Mouse (Mus musculus) embryonic facial prominence, embryonic 12.5 days (tissue): Measurements from ENCODE around the gene Slc12a1. TPM values are rescaled to one million over a fixed set of nuclear protein-coding genes. Genes with fewer than 3 reads are reported as not detected.

ENCODE experiments used
- ATAC-seq: fragments of 200-750 bp; cut with Nextera tagmentation; 2 replicates; pipeline ENCODE4 v1.8.0; 2017; ENCODE audit not compliant: insufficient number of reproducible peaks, insufficient read depth, low FRiP score, low TSS enrichment
- H3K27ac ChIP-seq: fragments of 300-500 bp; sonication (generic); 2 replicates; pipeline ENCODE4 v1.5.1; 2016; ENCODE audit warnings: mild to moderate bottlenecking
- H3K27me3 ChIP-seq: fragments of 300-500 bp; sonication (generic); 2 replicates; pipeline ENCODE4 v1.6.1; 2016; ENCODE audit warnings: mild to moderate bottlenecking, moderate library complexity
- H3K36me3 ChIP-seq: fragments of 300-500 bp; sonication (generic); 2 replicates; pipeline ENCODE4 v1.6.1; 2016; ENCODE audit warnings: mild to moderate bottlenecking
- H3K4me1 ChIP-seq: fragments of 300-500 bp; sonication (generic); 2 replicates; pipeline ENCODE4 v1.6.1; 2016
- H3K4me2 ChIP-seq: fragments of 300-500 bp; sonication (generic); replicated peaks from 2 replicates; pipeline ENCODE4 v1.6.1; 2016; ENCODE audit warnings: mild to moderate bottlenecking, moderate library complexity
- H3K4me3 ChIP-seq: fragments of 300-500 bp; sonication (generic); 2 replicates; pipeline ENCODE4 v1.5.1; 2016; ENCODE audit warnings: mild to moderate bottlenecking
- H3K9ac ChIP-seq: fragments of 300-500 bp; sonication (generic); 2 replicates; pipeline ENCODE4 v1.6.1; 2016; ENCODE audit warnings: mild to moderate bottlenecking, moderate library complexity
- H3K9me3 ChIP-seq: fragments of 300-500 bp; sonication (generic); 2 replicates; pipeline ENCODE4 v1.6.1; 2016; ENCODE audit warnings: mild to moderate bottlenecking, moderate library complexity
- WGBS: fragments of 180-500 bp; shearing (Covaris S2); methylation state at CpG from one replicate; pipeline ENCODE4 v1.1.7; 2016; 5-methylcytosine and 5-hydroxymethylcytosine counted together
- polyA plus RNA-seq: library from polyadenylated mRNA; unstranded; fragments of >200 nt; fragmentation: Nextera tagmentation; extraction: Ambion mirVana; gene quantifications from 2 replicates; pipeline ENCODE4 v1.2.1, GENCODE M21; 2016

Gene Slc12a1
- polyA plus RNA-seq, 1 experiment from 2014 or later: 0.04 TPM

DNA sequence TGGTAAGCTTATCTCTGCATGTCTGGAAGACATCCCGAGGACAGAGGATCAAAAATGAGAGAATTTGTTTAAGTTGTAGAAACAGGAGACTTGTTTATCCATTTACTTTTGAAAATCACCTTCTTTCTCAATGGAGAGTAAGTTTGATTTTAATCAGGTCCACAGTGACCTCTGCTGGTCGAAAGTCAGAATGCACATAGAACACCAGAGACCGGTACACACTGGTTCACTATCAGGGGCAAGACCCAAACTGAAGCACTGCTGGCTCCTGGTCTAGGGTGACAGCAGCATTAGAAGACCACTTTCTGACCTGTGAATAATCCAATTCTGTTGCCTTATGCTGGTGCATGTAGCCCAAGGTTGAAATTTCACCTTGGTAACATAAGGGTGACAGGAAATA lies 62.3 kb downstream of the Slc12a1 start:
- Histone ChIP-seq H3K27me3 (no peaks in the 10 kb centered on the region), H3K4me2 (no peak overlapping the region), H3K9me3 (no peaks in the 10 kb centered on the region), H3K4me1 (peaks cover 12% of the 10 kb centered on the region; the same call in 1 of the 2 replicates), H3K36me3 (no peaks in the 10 kb centered on the region), H3K4me3 (no peak overlapping the region), H3K9ac (no peak overlapping the region), H3K27ac (no peak overlapping the region)
- WGBS: 6% methylated on average over 3 of the region's 3 CpGs
- no peak for ATAC-seq

DNA sequence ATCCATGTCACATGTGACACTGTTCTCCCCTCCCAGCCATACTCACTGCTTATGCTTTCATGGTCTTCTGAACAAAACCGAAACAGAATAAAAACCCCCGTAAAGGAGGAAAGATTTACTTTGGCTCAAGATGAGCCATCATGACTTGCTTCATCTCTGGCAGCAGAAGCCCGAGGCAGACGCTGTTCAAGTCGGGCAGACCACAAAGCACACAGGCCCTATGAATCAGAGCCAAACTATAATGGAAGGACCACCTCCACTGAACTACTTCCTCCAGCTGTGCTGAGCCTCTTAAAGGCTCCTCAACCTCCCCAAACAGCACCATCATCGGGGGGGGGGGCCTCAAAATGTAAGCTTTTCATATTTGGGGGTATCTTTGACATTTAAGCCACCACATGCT lies 65.0 kb downstream of the Slc12a1 start:
- Histone ChIP-seq H3K27me3 (no peaks in the 10 kb centered on the region), H3K9me3 (no peaks in the 10 kb centered on the region), H3K4me3 (no peak overlapping the region), H3K27ac (no peak overlapping the region), H3K4me2 (no peak overlapping the region), H3K36me3 (no peaks in the 10 kb centered on the region), H3K9ac (no peak overlapping the region), H3K4me1 (peaks cover under 1% of the 10 kb centered on the region; the same call in 1 of the 2 replicates)
- ATAC-seq: no peak
- 72% methylated on average over 6 of the region's 6 CpGs for WGBS

DNA sequence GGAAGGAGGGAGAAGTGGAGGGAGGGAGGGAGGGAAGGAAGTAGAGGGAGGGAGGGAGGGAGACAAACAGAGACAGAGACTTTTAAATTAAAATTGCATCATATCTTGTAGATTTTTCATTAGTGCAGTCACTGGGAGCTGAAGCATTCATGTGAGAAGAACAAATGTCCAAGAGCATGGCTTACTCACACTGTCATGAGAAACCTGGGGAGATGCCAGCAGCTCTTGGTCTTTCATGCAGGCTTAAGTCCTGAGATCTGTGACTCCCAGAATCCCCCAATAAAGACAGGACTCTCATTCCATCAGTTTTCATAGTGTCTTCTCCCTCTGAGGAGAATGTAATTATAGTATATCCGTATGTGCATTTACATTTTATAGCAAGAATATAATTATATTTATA lies 66.3 kb downstream of the Slc12a1 start:
- WGBS: 79% methylated on average over 1 of the region's 1 CpGs
- Histone ChIP-seq H3K4me3 (no peak overlapping the region), H3K27ac (no peak overlapping the region), H3K9me3 (no peaks in the 10 kb centered on the region), H3K27me3 (no peaks in the 10 kb centered on the region), H3K4me1 (no peaks in the 10 kb centered on the region), H3K4me2 (no peak overlapping the region), H3K36me3 (no peaks in the 10 kb centered on the region), H3K9ac (no peak overlapping the region)
- ATAC-seq: no peak

DNA sequence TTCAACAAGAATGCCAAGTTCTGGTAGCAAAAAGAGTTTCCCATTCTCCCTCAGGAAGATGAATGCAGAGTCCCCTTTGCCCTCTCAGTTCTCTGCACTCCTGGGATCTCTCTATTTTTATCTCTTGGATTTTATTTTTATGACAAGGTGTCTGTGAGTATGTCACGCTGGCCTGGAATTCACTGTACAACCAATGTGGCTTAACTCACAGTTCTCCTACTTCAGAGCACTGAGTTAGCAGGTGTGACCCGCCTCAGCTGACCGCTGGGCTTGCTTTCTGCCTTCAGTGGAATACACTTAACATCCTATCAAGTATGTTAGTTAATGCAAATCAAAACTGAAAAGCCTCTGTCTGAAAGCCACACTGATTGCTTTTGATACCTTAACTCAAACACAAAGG lies 67.0 kb downstream of the Slc12a1 start:
- H3K27ac ChIP-seq: no peak overlapping the region
- no peaks in the 10 kb centered on the region for H3K27me3 ChIP-seq
- no peak overlapping the region for H3K4me3 ChIP-seq
- no peak for ATAC-seq
- H3K4me2 ChIP-seq: no peak overlapping the region
- H3K36me3 ChIP-seq: no peaks in the 10 kb centered on the region
- WGBS: 87% methylated on average over 3 of the region's 3 CpGs
- H3K9ac ChIP-seq: no peak overlapping the region
- H3K4me1 ChIP-seq: no peaks in the 10 kb centered on the region
- H3K9me3 ChIP-seq: no peaks in the 10 kb centered on the region

DNA sequence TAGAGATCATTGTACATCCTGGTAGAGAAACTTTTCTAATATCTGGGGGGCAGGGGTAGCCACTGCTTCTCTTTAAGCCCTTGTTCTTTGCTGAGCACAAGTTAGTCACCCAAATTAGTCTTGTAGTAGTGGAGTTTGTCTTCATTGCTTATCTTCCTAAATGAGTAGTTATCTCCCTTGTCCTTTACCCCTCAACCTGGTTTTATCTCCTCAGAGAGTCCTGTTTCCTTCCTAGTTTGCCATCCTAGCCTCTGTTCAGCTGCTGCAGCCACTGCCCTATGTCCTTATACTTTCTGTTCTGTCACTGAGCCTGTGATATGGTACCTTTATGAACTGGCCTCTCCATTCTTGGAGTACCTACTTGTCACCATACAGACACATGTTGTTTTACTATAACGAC lies 69.4 kb downstream of the Slc12a1 start:
- Histone ChIP-seq H3K36me3 (no peaks in the 10 kb centered on the region), H3K4me2 (no peak overlapping the region), H3K4me1 (no peaks in the 10 kb centered on the region), H3K9ac (no peak overlapping the region), H3K27me3 (no peaks in the 10 kb centered on the region), H3K4me3 (no peak overlapping the region), H3K9me3 (no peaks in the 10 kb centered on the region), H3K27ac (no peak overlapping the region)
- no peak for ATAC-seq
- WGBS: 85% methylated on average over 1 of the region's 1 CpGs

DNA sequence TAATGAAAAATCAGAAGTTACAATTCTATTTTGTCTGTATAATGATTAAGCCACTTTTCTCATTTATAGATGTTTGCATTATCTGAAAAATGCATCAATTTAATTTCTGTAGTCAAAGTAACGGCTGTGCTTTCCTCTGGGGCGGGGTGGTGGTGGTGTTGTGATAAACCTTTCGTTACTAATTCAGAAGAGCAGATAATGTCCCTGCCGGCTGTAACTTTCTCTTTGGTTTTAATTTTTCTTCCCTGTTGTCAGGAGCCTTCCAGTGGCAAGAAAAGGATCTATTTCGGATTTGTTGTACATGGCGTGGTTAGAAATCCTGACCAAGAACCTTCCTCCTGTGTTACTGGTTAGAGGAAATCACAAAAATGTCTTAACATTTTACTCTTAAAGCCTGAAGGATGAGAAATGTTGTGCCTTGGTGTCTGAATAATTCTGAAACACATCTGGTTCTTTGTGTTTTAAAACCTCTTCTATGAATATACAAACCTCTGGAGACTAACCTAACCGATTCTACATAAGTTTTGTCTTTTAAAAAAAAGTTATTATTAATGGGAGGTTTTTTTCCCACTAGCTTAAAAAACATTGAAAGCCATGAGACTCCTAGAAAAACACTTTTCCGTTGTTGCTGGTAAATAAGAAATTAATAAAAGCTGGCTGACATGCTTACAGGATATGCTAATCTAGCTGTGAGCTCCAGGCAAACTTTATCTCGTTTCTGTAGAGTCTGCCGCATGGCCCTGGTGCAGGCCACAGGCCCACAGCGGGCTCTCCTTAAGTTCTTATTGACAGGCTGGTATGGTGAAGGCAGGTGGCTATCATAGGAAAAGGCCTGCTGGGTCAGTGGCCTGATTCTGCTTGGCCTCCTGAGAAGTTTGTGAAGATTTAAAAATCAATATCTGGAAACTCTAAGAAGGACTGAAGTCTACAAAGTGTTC lies 76.4 kb downstream of the Slc12a1 start:
- Histone ChIP-seq H3K4me3 (no peak overlapping the region), H3K9ac (no peak overlapping the region), H3K4me1 (no peaks in the 10 kb centered on the region), H3K4me2 (no peak overlapping the region), H3K27me3 (no peaks in the 10 kb centered on the region), H3K27ac (no peak overlapping the region), H3K9me3 (no peaks in the 10 kb centered on the region), H3K36me3 (no peaks in the 10 kb centered on the region)
- WGBS: 81% methylated on average over 11 of the region's 11 CpGs
- no peak for ATAC-seq

DNA sequence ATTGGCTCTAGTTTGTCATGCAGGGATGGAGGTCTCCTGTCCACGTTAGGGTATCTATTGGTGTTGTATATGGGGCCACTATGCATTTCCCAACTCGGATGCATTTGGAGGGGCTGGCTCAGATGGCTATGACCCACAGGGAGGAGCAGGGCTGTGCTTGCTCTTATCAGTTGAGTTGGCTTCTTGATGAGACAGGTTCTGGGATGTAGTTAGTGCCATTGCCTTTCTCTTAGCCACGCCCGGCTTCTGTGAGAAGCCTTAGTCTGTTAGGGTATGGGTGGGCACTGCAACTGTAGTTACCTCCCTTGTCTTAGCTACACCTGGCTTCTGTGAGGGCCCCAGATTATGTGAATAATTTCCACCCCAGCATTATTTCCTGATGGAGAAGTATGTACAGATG lies 79.9 kb downstream of the Slc12a1 start:
- WGBS: 86% methylated on average over 4 of the region's 4 CpGs
- Histone ChIP-seq H3K27me3 (no peaks in the 10 kb centered on the region), H3K4me3 (no peak overlapping the region), H3K4me2 (no peak overlapping the region), H3K27ac (no peak overlapping the region), H3K9ac (no peak overlapping the region), H3K9me3 (no peaks in the 10 kb centered on the region), H3K4me1 (no peaks in the 10 kb centered on the region), H3K36me3 (no peaks in the 10 kb centered on the region)
- no peak for ATAC-seq

DNA sequence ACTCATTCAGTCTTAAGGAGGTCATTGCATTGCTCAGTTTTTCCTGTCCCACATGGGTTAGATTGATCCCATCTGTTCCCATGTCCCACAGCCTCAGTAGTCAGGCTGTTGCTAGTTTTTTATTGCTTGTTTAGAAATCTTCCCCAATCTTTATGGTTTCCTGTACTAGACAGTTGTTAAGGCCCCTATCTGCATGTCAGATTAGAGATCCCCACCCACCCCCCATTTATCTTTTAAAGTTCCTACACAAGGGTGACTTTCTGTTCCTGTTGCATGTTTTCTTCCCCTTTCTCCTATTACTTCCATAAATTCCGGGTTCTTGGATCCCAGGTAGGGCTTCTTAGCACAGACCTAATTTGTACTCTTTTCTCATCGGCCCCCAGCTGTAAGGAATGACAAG lies 81.2 kb downstream of the Slc12a1 start:
- Histone ChIP-seq H3K9me3 (no peaks in the 10 kb centered on the region), H3K36me3 (no peaks in the 10 kb centered on the region)
- 75% methylated on average over 2 of the region's 2 CpGs for WGBS

DNA sequence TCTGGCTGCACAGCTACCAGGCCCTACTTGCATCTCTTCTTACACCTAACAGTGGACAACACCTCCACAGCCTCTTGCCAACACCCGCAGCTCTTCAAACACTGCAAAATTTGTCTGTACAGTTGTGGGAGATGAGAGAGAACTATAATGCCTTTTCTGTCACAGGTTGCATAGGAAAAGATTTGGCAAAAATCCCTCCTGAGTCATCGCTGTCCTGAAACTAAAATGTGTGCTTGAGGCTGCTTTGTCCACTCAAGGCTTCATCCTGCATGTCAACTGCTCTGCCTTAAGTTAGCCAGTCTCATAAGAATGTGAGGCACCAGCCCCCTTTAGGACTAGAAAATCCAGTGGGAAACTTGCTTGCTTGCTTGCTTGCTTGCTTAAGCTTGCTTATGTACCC lies 81.7 kb downstream of the Slc12a1 start:
- 84% methylated on average over 2 of the region's 2 CpGs for WGBS
- Histone ChIP-seq H3K9ac (no peak overlapping the region), H3K4me3 (no peak overlapping the region), H3K4me2 (no peak overlapping the region), H3K27me3 (no peaks in the 10 kb centered on the region), H3K27ac (no peak overlapping the region), H3K36me3 (no peaks in the 10 kb centered on the region), H3K4me1 (no peaks in the 10 kb centered on the region), H3K9me3 (no peaks in the 10 kb centered on the region)
- ATAC-seq: no peak

More for the DNA sequence above, 81.2 kb downstream of the Slc12a1 start:
- Histone ChIP-seq H3K27me3 (no peaks in the 10 kb centered on the region), H3K27ac (no peak overlapping the region), H3K4me2 (no peak overlapping the region), H3K4me3 (no peak overlapping the region), H3K9ac (no peak overlapping the region), H3K4me1 (no peaks in the 10 kb centered on the region)
- ATAC-seq: no peak

DNA sequence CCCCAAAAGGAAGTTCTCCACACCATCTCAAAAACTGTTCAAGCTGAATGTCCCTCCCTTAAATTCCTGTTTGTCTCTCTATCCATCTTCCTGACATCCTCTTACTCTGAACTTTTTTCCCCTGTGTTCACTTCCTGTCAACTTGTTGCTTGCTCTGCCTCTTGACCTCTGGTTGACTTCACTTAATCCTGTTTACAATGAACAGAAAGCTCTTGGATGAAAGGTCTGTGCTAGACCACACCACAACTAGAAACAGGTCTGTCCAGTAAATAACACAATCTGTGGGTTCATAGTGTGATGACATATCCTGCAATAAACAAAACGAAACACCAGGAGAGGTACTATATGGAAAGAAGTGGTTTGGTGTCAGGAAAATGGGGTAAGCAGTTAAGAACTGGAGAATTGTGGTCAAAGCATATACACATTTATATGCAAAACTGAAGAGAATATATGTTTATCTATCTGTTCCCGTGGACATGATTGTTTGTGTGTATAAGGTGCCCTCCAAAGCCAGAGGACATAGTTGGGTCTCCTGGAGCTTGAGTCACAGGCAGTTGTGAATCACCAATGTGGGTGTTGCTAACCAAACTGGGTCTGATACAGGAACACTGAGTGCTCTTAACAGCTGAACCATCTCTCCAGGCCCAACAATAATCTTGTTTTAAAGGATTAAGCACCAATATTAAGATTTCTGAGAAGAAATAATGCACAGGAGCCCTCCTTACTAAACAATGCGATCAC lies 93.4 kb downstream of the Slc12a1 start:
- no peak for ATAC-seq
- Histone ChIP-seq H3K9ac (no peak overlapping the region), H3K4me3 (no peak overlapping the region), H3K36me3 (peaks cover 11% of the 10 kb centered on the region), H3K4me2 (no peak overlapping the region), H3K4me1 (peaks cover 22% of the 10 kb centered on the region), H3K27me3 (no peaks in the 10 kb centered on the region), H3K9me3 (no peaks in the 10 kb centered on the region), H3K27ac (no peak overlapping the region)
- WGBS: 90% methylated on average over 3 of the region's 3 CpGs

DNA sequence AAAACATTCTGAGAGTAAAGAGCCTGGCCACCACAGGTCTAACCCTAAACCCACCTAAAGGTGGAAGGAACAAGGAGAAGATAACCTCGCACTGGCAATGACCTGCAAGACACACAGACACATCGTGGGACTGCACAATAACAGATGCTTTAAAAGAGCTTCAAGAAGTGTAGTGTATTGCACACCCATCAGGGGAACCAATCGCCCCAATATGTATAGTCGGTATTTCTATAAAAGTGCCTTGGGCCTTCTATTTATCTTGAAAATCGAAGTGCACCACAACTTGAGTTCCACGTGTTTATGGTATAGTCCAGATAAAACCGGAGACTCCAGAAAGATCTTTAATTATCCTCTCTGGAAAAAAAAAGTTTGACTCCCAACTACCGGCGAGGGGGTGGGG lies 94.4 kb downstream of the Slc12a1 start:
- peak overlapping the region; percentile 67 for H3K4me2 ChIP-seq
- no peak for ATAC-seq

More for the DNA sequence above, 94.4 kb downstream of the Slc12a1 start:
- Histone ChIP-seq H3K9me3 (no peaks in the 10 kb centered on the region), H3K27ac (peak overlapping the region; percentile 96), H3K4me1 (peaks cover 22% of the 10 kb centered on the region), H3K9ac (peak overlapping the region; percentile 84), H3K4me3 (peak overlapping the region; percentile 80), H3K36me3 (peaks cover 19% of the 10 kb centered on the region), H3K27me3 (no peaks in the 10 kb centered on the region)
- 19% methylated on average over 9 of the region's 9 CpGs for WGBS
